In genomic region chr2:51953648-51954204, GRCm38 (mm10) we compare ENCODE assay signal across 21 mouse cellular contexts.
"Had no signal": no experiment of that assay in that cellular context is flagged by ENCODE, and none has a peak within 500 bp of the region (broad histone marks: within the 10 kb centered on the region; RNA-seq: fewer than 3 reads in every experiment).

No protein-coding gene starts in this region.

- H3K27ac ChIP-seq: kidney, postnatal 0 days; limb, embryonic 12.5 days; limb, embryonic 15.5 days; liver, embryonic 14.5 days; midbrain, embryonic 10.5 days; midbrain, embryonic 13.5 days; neural tube, embryonic 13.5 days had no signal

- H3K9ac ChIP-seq: limb, embryonic 12.5 days; limb, embryonic 15.5 days; liver, embryonic 14.5 days; liver, postnatal 0 days; lung, embryonic 14.5 days; midbrain, embryonic 13.5 days; neural tube, embryonic 13.5 days had no signal

- H3K4me1 ChIP-seq: limb, embryonic 15.5 days; midbrain, embryonic 10.5 days; midbrain, embryonic 13.5 days; neural tube, embryonic 13.5 days had no signal

- ATAC-seq: liver, postnatal 0 days; lung, postnatal 0 days; midbrain, embryonic 13.5 days; midbrain, embryonic 16.5 days had no signal

- H3K36me3 ChIP-seq: limb, embryonic 12.5 days; limb, embryonic 15.5 days; midbrain, embryonic 10.5 days; midbrain, embryonic 13.5 days; neural tube, embryonic 13.5 days had no signal

- H3K4me3 ChIP-seq: limb, embryonic 12.5 days; limb, embryonic 15.5 days; midbrain, embryonic 10.5 days; midbrain, embryonic 13.5 days; myocyte; neural tube, embryonic 13.5 days had no signal

- H3K9me3 ChIP-seq: limb, embryonic 12.5 days; limb, embryonic 15.5 days; midbrain, embryonic 10.5 days; midbrain, embryonic 13.5 days; neural tube, embryonic 13.5 days had no signal

- H3K27me3 ChIP-seq: limb, embryonic 12.5 days; limb, embryonic 15.5 days; midbrain, embryonic 13.5 days; neural tube, embryonic 13.5 days had no signal

- DNase-seq: kidney, adult 18-20 months; kidney, postnatal 36 days; left cerebral cortex, postnatal 4 days; liver, postnatal 0 days; lung, embryonic 14.5 days; lung, postnatal 4 days; retina, postnatal 1 day; right cerebral cortex, postnatal 25 days; spleen, adult 18-20 months; thymus, adult 18-20 months; thymus, postnatal 36 days had no signal
